Mouse (Mus musculus): Measurements from ENCODE around the gene Ppp1r13b. TPM values are rescaled to one million over a fixed set of nuclear protein-coding genes. Genes with fewer than 3 reads are reported as not detected.
A peak's percentile ranks its signal among the peaks of the same experiment; 100 is the strongest.

Gene Ppp1r13b
- polyA plus RNA-seq, 1 experiment from 2014 or later = 11.1 TPM

GRCm38 (mm10) chr12:111936706-111937550 is 29.0 kb upstream of the Ppp1r13b start:
- no peak overlapping the region for H3K9ac ChIP-seq
- H3K9me3 ChIP-seq (replicated peaks) = no peaks in the 10 kb centered on the region
- H3K27me3 ChIP-seq = no peaks in the 10 kb centered on the region
- peak overlapping the region; percentile 45; the same call in 1 of the 2 replicates for H3K27ac ChIP-seq
- peaks cover 53% of the 10 kb centered on the region for H3K4me1 ChIP-seq (replicated peaks)
- 42% methylated on average over 24 of the region's 24 CpGs for whole genome bisulfite sequencing
- H3K36me3 ChIP-seq = no peaks in the 10 kb centered on the region
- 0 out of 2 replicates have a peak overlapping the region, but pooled peaks have one; percentile 6 for H3K4me2 ChIP-seq
- H3K4me3 ChIP-seq = no peak overlapping the region
- ATAC-seq (replicated peaks; ENCODE audit: insufficient number of reproducible peaks, insufficient read depth, low FRiP score, low read depth) = no peak; the same call in 1 of the 2 replicates

DNA sequence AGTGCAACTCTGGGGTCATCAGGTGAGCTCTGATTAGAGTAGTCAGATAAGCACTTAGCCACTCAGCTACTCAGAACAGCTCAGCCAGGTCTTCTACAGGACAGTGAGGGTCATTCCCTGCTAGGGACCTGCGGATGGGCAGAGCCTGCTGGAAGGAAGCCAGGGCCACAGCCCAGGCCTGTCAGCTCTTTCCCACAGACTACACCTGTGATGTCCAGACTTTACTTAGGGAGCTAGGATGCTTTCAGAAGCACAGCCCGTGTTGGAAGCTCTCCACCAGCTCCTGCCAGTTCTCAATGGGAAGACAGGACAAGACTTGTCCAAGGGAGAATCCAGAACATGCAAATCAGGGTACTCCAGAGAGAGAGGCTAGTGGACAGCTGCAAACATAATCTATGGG is 26.1 kb upstream of the Ppp1r13b start:
- H3K36me3 ChIP-seq = no peaks in the 10 kb centered on the region
- WGBS = 69% methylated on average over 2 of the region's 2 CpGs
- no peak overlapping the region for H3K9ac ChIP-seq
- ATAC-seq (replicated peaks; ENCODE audit: insufficient number of reproducible peaks, insufficient read depth, low FRiP score, low read depth) = no peak
- H3K4me2 ChIP-seq = no peak overlapping the region
- H3K9me3 ChIP-seq (replicated peaks) = no peaks in the 10 kb centered on the region
- no peak overlapping the region for H3K4me3 ChIP-seq
- H3K27me3 ChIP-seq = no peaks in the 10 kb centered on the region
- H3K27ac ChIP-seq = no peak overlapping the region
- peaks cover 52% of the 10 kb centered on the region for H3K4me1 ChIP-seq (replicated peaks)

- Histone ChIP-seq H3K4me2 (no peak overlapping the region), H3K4me1 (replicated peaks) (peaks cover 48% of the 10 kb centered on the region), H3K9me3 (replicated peaks) (no peaks in the 10 kb centered on the region), H3K27me3 (no peaks in the 10 kb centered on the region), H3K27ac (peak overlapping the region; percentile 2), H3K4me3 (no peak overlapping the region), H3K36me3 (no peaks in the 10 kb centered on the region), H3K9ac (no peak overlapping the region)
- WGBS = 64% methylated on average over 11 of the region's 11 CpGs
- peak; percentile 48; the same call in 1 of the 2 replicates for ATAC-seq (replicated peaks; ENCODE audit: insufficient number of reproducible peaks, insufficient read depth, low FRiP score, low read depth)
These were observed 25.3 kb upstream of the Ppp1r13b start for GRCm38 (mm10) chr12:111933032-111933704.

DNA sequence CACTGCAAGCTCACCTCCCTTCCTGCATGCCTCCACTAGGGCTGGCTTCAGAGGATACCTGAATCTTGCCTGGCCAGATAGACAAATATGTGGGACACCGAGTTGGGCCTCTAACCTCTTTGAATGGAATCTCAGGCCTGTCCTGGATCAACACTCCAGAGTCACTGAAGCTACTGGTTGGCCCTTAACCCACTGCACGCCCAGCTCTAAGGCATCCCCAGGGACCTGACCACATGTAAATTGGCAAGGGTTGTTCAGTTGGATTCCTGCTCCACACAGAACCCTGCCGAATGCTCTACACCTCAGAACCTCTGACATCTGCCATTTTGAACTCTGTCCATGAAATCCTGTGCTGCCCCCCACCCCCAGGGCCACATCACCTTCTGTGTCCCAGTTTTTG is 24.6 kb upstream of the Ppp1r13b start:
- Histone ChIP-seq H3K36me3 (no peaks in the 10 kb centered on the region), H3K9me3 (replicated peaks) (no peaks in the 10 kb centered on the region), H3K9ac (no peak overlapping the region), H3K4me2 (no peak overlapping the region), H3K27ac (peak overlapping the region; percentile 2; the same call in 1 of the 2 replicates), H3K4me1 (replicated peaks) (peaks cover 46% of the 10 kb centered on the region), H3K4me3 (no peak overlapping the region), H3K27me3 (no peaks in the 10 kb centered on the region)
- ATAC-seq (replicated peaks; ENCODE audit: insufficient number of reproducible peaks, insufficient read depth, low FRiP score, low read depth) = no peak
- WGBS = 54% methylated on average over 3 of the region's 3 CpGs

DNA sequence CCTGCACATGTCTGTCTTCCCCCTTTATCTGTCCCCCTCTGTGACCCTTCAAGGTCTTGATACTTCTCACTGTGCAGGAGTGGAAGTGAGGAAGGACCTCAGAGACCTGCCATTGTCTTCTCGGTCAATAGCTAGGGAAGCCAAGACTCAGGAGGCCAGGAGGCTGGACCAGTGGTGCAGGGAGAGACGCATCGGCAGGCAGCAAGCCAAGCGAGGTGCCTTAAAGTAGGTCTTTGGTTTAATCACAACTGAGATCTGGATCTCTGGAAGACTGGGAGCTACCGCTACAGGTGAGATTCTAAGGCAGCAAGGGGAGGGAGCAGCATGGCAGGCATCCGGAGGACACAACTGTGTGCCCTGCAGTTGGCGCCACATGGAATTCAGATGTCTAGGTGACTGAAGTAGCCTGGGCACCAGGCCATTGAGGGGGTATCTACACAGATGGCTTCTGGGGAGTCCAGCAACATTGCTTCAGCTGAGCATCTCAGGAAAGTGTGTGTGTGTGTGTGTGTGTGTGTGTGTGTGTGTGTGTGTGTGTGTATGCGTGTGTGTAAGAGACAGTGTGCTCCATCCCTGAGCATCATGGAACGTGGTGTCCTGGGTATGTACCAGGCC is 23.6 kb upstream of the Ppp1r13b start:
- 80% methylated on average over 9 of the region's 9 CpGs for WGBS
- H3K9me3 ChIP-seq (replicated peaks) = no peaks in the 10 kb centered on the region
- peaks cover 46% of the 10 kb centered on the region for H3K4me1 ChIP-seq (replicated peaks)
- no peak overlapping the region for H3K4me3 ChIP-seq
- H3K4me2 ChIP-seq = no peak overlapping the region
- H3K36me3 ChIP-seq = no peaks in the 10 kb centered on the region
- ATAC-seq (replicated peaks; ENCODE audit: insufficient number of reproducible peaks, insufficient read depth, low FRiP score, low read depth) = no peak
- H3K9ac ChIP-seq = no peak overlapping the region
- no peaks in the 10 kb centered on the region for H3K27me3 ChIP-seq
- 0 out of 2 replicates have a peak overlapping the region, but pooled peaks have one; percentile 10 for H3K27ac ChIP-seq

DNA sequence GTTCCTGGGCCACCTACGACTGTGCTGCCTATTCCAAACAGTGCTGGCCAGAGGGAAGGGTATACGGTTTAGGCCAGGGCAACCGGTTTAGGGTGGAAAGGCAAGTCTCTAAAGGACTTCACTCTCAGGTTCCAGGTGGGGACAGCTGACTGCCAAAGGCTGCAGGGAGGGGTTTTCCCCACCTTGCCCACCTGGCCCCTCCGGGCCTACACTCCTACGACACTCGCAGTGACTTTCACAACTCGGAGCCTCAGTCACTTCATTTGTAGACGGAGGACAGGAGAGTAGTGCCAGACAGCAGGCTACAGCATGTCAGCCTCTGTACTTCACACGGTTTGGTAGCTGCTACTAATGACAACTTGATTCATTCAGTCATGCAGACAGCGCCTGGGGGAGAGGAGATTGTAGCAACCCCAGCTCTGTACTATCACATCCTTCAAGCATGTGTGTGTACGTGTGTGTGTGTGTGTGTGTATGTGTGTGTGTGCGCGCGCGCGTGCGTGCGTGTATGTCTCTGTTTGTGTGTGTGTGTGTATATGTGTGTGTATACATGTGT is 20.6 kb upstream of the Ppp1r13b start:
- Histone ChIP-seq H3K27ac (no peak overlapping the region), H3K9me3 (replicated peaks) (no peaks in the 10 kb centered on the region), H3K4me1 (replicated peaks) (peaks cover 37% of the 10 kb centered on the region), H3K36me3 (no peaks in the 10 kb centered on the region), H3K9ac (no peak overlapping the region), H3K27me3 (no peaks in the 10 kb centered on the region), H3K4me2 (no peak overlapping the region), H3K4me3 (no peak overlapping the region)
- no peak for ATAC-seq (replicated peaks; ENCODE audit: insufficient number of reproducible peaks, insufficient read depth, low FRiP score, low read depth)
- WGBS = 79% methylated on average over 18 of the region's 18 CpGs

DNA sequence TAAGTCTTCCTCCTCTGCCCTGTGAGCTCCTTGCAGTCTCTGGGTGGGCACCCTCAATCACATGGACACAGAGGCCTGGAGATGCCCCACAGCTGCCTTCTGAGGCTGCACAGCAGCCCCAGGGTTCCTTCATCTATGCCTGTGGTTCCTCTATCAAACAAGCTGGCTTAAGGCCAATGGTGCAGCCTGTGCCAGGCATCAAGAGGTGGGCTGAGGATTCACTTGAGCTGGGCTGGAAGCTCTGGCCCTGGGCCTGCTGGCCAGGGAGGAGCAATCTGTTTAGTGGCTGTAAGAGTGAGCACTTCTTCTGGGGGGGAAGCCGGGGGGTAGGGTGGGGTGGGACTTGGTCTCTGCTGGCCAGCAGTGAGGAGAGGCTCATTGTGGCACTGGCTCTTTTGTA is 19.4 kb upstream of the Ppp1r13b start:
- Histone ChIP-seq H3K36me3 (no peaks in the 10 kb centered on the region), H3K9ac (no peak overlapping the region), H3K27me3 (no peaks in the 10 kb centered on the region), H3K27ac (peak overlapping the region; percentile 15), H3K9me3 (replicated peaks) (no peaks in the 10 kb centered on the region), H3K4me3 (no peak overlapping the region), H3K4me2 (no peak overlapping the region), H3K4me1 (replicated peaks) (peaks cover 27% of the 10 kb centered on the region)
- 38% methylated on average over 1 of the region's 1 CpGs for WGBS
- peak; percentile 84 for ATAC-seq (replicated peaks; ENCODE audit: insufficient number of reproducible peaks, insufficient read depth, low FRiP score, low read depth)

DNA sequence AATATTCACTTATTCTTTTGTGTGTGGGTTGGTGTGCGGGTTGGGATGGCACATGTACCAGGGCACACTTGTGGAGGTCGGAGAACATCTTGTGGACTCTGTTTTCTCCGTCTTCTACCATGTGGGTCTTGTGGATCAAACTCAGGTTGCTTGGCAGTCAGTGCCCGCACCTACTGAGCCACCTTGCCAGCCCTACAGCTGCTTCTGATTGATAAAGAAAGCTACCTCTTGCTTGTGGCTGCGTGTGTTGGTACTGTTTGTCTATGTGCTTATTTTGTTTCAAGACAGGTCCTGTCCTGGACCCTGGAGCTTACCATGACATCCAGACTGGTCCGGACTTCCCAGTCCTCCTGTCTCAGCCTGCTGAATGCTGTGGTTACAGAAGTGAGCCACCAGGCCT is 15.2 kb upstream of the Ppp1r13b start:
- no peak overlapping the region for H3K4me2 ChIP-seq
- ATAC-seq (replicated peaks; ENCODE audit: insufficient number of reproducible peaks, insufficient read depth, low FRiP score, low read depth) = no peak
- no peak overlapping the region for H3K27ac ChIP-seq
- H3K9ac ChIP-seq = no peak overlapping the region
- no peaks in the 10 kb centered on the region for H3K27me3 ChIP-seq
- H3K4me3 ChIP-seq = no peak overlapping the region
- no peaks in the 10 kb centered on the region for H3K36me3 ChIP-seq
- H3K4me1 ChIP-seq (replicated peaks) = peaks cover 33% of the 10 kb centered on the region
- WGBS = 79% methylated on average over 6 of the region's 6 CpGs
- no peaks in the 10 kb centered on the region for H3K9me3 ChIP-seq (replicated peaks)

DNA sequence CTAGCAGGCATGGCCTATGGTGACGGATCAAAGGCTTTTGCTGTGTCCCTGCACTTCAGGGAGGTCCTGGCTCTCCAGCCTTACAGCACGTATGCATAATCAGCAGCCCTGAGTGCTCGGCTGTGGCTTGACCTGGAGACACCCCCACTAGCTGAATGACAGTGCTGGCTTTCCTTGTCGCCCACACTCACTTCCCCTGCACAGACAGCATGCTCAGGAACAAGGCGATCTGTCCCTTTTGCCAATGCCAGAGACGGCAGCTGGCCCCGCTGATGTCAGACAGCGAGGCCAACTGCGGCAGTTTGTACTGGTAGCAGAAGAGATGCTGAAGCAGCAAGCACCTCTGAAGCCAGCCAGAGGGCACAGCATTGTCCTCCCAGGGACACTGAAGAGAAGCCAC is 12.1 kb upstream of the Ppp1r13b start:
- 21% methylated on average over 9 of the region's 9 CpGs for WGBS
- Histone ChIP-seq H3K4me2 (peak overlapping the region; percentile 29; the same call in 1 of the 2 replicates), H3K4me3 (no peak overlapping the region), H3K36me3 (no peaks in the 10 kb centered on the region), H3K9ac (no peak overlapping the region), H3K9me3 (replicated peaks) (no peaks in the 10 kb centered on the region), H3K4me1 (replicated peaks) (peaks cover 26% of the 10 kb centered on the region), H3K27me3 (no peaks in the 10 kb centered on the region), H3K27ac (peak overlapping the region; percentile 29)
- peak; percentile 43; the same call in 1 of the 2 replicates for ATAC-seq (replicated peaks; ENCODE audit: insufficient number of reproducible peaks, insufficient read depth, low FRiP score, low read depth)

GRCm38 (mm10) chr12:111916514-111917217 is 8.8 kb upstream of the Ppp1r13b start:
- H3K27ac ChIP-seq = peak overlapping the region; percentile 79
- H3K9me3 ChIP-seq (replicated peaks) = no peaks in the 10 kb centered on the region
- 43% methylated on average over 12 of the region's 12 CpGs for WGBS
- H3K4me1 ChIP-seq (replicated peaks) = peaks cover 29% of the 10 kb centered on the region
- H3K9ac ChIP-seq = peak overlapping the region; percentile 7; the same call in 1 of the 2 replicates
- H3K36me3 ChIP-seq = no peaks in the 10 kb centered on the region
- H3K4me2 ChIP-seq = 0 out of 2 replicates have a peak overlapping the region, but pooled peaks have one; percentile 9
- no peak overlapping the region for H3K4me3 ChIP-seq
- peak; percentile 54 for ATAC-seq (replicated peaks; ENCODE audit: insufficient number of reproducible peaks, insufficient read depth, low FRiP score, low read depth)
- H3K27me3 ChIP-seq = no peaks in the 10 kb centered on the region
